Mouse (Mus musculus): ENCODE measurements at regions not wholly inside any gene's neighbourhood (a gene's known extent, or its start where the extent isn't known, plus 50 kb on each side); places are given as distances from the start of the nearest gene placed in this dataset.

GRCm38 (mm10) chr13:73099407-73099806 lies 160.9 kb upstream of the Irx4 start:
- Histone ChIP-seq H3K79me2 (replicated peaks; ENCODE audit: control insufficient read depth, extremely low read depth, insufficient read depth, poor library complexity, severe bottlenecking) (no peaks in the 10 kb centered on the region), H3K4me3 (replicated peaks in 1 of 3; ENCODE audit: low read depth in 2 of 3, low read length in 2 of 3, poor library complexity in 1 of 3) (no peak overlapping the region), H3K27me3 (replicated peaks) (peaks cover 2% of the 10 kb centered on the region), H3K36me3 (replicated peaks in 1 of 2; ENCODE audit: control insufficient read depth in 1 of 2, insufficient read depth in 1 of 2, low read length in 1 of 2) (no peaks in the 10 kb centered on the region), H3K4me1 (ENCODE audit: control insufficient read depth in 1 of 2, insufficient read depth in 2 of 2) (no peaks in the 10 kb centered on the region), H3K27ac (ENCODE audit: insufficient read depth, low read depth) (no peak overlapping the region), H3K9ac (ENCODE audit: insufficient read depth, low read depth) (no peak overlapping the region), H3K9me3 (replicated peaks; ENCODE audit: low read length) (peaks cover 4% of the 10 kb centered on the region), H3K4me2 (ENCODE audit: insufficient read depth, low read depth, poor library complexity, severe bottlenecking) (no peak overlapping the region)
- dilution Hi-C loops (cut with MboI; ENCODE audit: extremely low pct_ligation_motif_present, extremely low pct_unique_long_range_greater_than_20kb, low sequenced_read_pairs) (no loop called here), in situ Hi-C loops (cut with MboI; ENCODE audit: low pct_ligation_motif_present, low pct_unique_long_range_greater_than_20kb, low sequenced_read_pairs) (loop anchor here (25.0 kb wide), 1 partner anchor 213 kb away; no protein-coding TSS in a partner anchor)
- DNase-seq (ENCODE audit: extremely low read depth): no peak
- no peak for TF ChIP-seq ELF1 (IDR thresholded peaks at IDR 0.05; ENCODE audit: low read depth, low read length)
- TF ChIP-seq UBTF (IDR thresholded peaks at IDR 0.05; ENCODE audit: low read depth, low read length): no peak
- TF ChIP-seq EP300 (IDR thresholded peaks at IDR 0.05; ENCODE audit: low read length): no peak
- no peak for TF ChIP-seq MAZ (IDR thresholded peaks at IDR 0.05; ENCODE audit: low read depth, low read length)
- no peak for TF ChIP-seq JUN (IDR thresholded peaks at IDR 0.05; ENCODE audit: insufficient read depth, low read depth, low read length)
- TF ChIP-seq SIN3A (IDR thresholded peaks at IDR 0.05; ENCODE audit: low read length): no peak
- TF ChIP-seq ZKSCAN1 (IDR thresholded peaks at IDR 0.05; ENCODE audit: borderline replicate concordance, low read depth, low read length): no peak
- TF ChIP-seq ZC3H11A (IDR thresholded peaks at IDR 0.05; ENCODE audit: low read depth, low read length): no peak
- no peak for TF ChIP-seq PAX5 (IDR thresholded peaks at IDR 0.05; ENCODE audit: low read length)
- no peak for TF ChIP-seq TCF12 (IDR thresholded peaks at IDR 0.05; ENCODE audit: low read depth, low read length)
- no peak for TF ChIP-seq CTCF (conservative IDR thresholded peaks at IDR 0.05 in 1 of 2, IDR thresholded peaks at IDR 0.05 in 1 of 2; ENCODE audit: low read depth in 2 of 2, low read length in 2 of 2)

GRCm38 (mm10) chr13:73107250-73107993 lies 152.9 kb upstream of the Irx4 start:
- in situ Hi-C loops (cut with MboI; ENCODE audit: low pct_ligation_motif_present, low pct_unique_long_range_greater_than_20kb, low sequenced_read_pairs): no loop called here
- H3K4me3 ChIP-seq (replicated peaks in 1 of 3; ENCODE audit: low read depth in 2 of 3, low read length in 2 of 3, poor library complexity in 1 of 3): no peak overlapping the region
- no peaks in the 10 kb centered on the region for H3K4me1 ChIP-seq (ENCODE audit: control insufficient read depth in 1 of 2, insufficient read depth in 2 of 2)
- no peak overlapping the region for H3K27ac ChIP-seq (ENCODE audit: insufficient read depth, low read depth)
- H3K9ac ChIP-seq (ENCODE audit: insufficient read depth, low read depth): no peak overlapping the region
- H3K9me3 ChIP-seq (replicated peaks; ENCODE audit: low read length): peaks cover 8% of the 10 kb centered on the region
- TF ChIP-seq JUN (IDR thresholded peaks at IDR 0.05; ENCODE audit: insufficient read depth, low read depth, low read length): no peak
- no peak for TF ChIP-seq MXI1 (IDR thresholded peaks at IDR 0.05; ENCODE audit: low read depth, low read length)
- no peak for TF ChIP-seq TBP (conservative IDR thresholded peaks at IDR 0.05; ENCODE audit: low read depth, low read length)
- no peak for TF ChIP-seq ZNF384 (IDR thresholded peaks at IDR 0.05; ENCODE audit: low read depth, low read length)
- no peak for TF ChIP-seq SIN3A (IDR thresholded peaks at IDR 0.05; ENCODE audit: low read length)
- no peak for TF ChIP-seq RCOR1 (conservative IDR thresholded peaks at IDR 0.05; ENCODE audit: low read depth, low read length)
- no peak for TF ChIP-seq USF1 (IDR thresholded peaks at IDR 0.05; ENCODE audit: low read depth, low read length)
- no peak for TF ChIP-seq KAT2A (IDR thresholded peaks at IDR 0.05; ENCODE audit: insufficient replicate concordance, low read length)
- no peak for TF ChIP-seq TCF12 (IDR thresholded peaks at IDR 0.05; ENCODE audit: low read depth, low read length)
- TF ChIP-seq JUND (conservative IDR thresholded peaks at IDR 0.05; ENCODE audit: low read depth, low read length): no peak
- no peak for TF ChIP-seq ZMIZ1 (IDR thresholded peaks at IDR 0.05; ENCODE audit: low read depth, low read length)
- no peak for TF ChIP-seq RAD21 (IDR thresholded peaks at IDR 0.05; ENCODE audit: low read depth, low read length)
- TF ChIP-seq USF2 (conservative IDR thresholded peaks at IDR 0.05; ENCODE audit: low read depth, low read length): no peak
- no peak for TF ChIP-seq GABPA (IDR thresholded peaks at IDR 0.05; ENCODE audit: insufficient replicate concordance, low read depth, low read length)
- TF ChIP-seq MEF2A (IDR thresholded peaks at IDR 0.05; ENCODE audit: borderline replicate concordance, low read depth, low read length): no peak
- TF ChIP-seq NELFE (IDR thresholded peaks at IDR 0.05; ENCODE audit: low read depth, low read length): no peak
- TF ChIP-seq CTCF (conservative IDR thresholded peaks at IDR 0.05 in 1 of 2, IDR thresholded peaks at IDR 0.05 in 1 of 2; ENCODE audit: low read depth in 2 of 2, low read length in 2 of 2): no peak
- no peak for TF ChIP-seq MAZ (IDR thresholded peaks at IDR 0.05; ENCODE audit: low read depth, low read length)
- no peak for TF ChIP-seq ZKSCAN1 (IDR thresholded peaks at IDR 0.05; ENCODE audit: borderline replicate concordance, low read depth, low read length)
- no peaks in the 10 kb centered on the region for H3K79me2 ChIP-seq (replicated peaks; ENCODE audit: control insufficient read depth, extremely low read depth, insufficient read depth, poor library complexity, severe bottlenecking)
- DNase-seq (ENCODE audit: extremely low read depth): no peak
- H3K4me2 ChIP-seq (ENCODE audit: insufficient read depth, low read depth, poor library complexity, severe bottlenecking): no peak overlapping the region
- dilution Hi-C loops (cut with MboI; ENCODE audit: extremely low pct_ligation_motif_present, extremely low pct_unique_long_range_greater_than_20kb, low sequenced_read_pairs): no loop called here
- no peaks in the 10 kb centered on the region for H3K27me3 ChIP-seq (replicated peaks)
- no peaks in the 10 kb centered on the region for H3K36me3 ChIP-seq (replicated peaks in 1 of 2; ENCODE audit: control insufficient read depth in 1 of 2, insufficient read depth in 1 of 2, low read length in 1 of 2)

Data from CH12.LX (cell line).